Mouse (Mus musculus): ENCODE results near the gene Cd207. TPM values are rescaled to one million over a fixed set of nuclear protein-coding genes. Genes with fewer than 3 reads are reported as not detected.

The Cd207 gene
- total RNA-seq, 2 experiments from 2014 or later, result not detected

Other genes with a start within 250 kb of the Cd207 start
- 10 to 100 TPM; 86.4 to 87.3 TPM for gene Tet3, start 218.8 kb downstream of the Cd207 start, total RNA-seq (2021)
- 10 to 100 TPM; 23.3 to 25.3 TPM for gene Dguok, start 170.9 kb downstream of the Cd207 start, total RNA-seq (2021)
- gene Actg2, start 141.6 kb downstream of the Cd207 start, total RNA-seq (2021), result not detected
- gene Stambp, start 105.1 kb downstream of the Cd207 start, total RNA-seq (2021), result 10 to 100 TPM; 31.1 to 31.6 TPM
- not detected for gene Clec4f, start 21.7 kb downstream of the Cd207 start, total RNA-seq (2021)
- gene Vax2, start 33.4 kb upstream of the Cd207 start, total RNA-seq (2021), result not detected
- gene Atp6v1b1, start 65.1 kb upstream of the Cd207 start, total RNA-seq (2021), result not detected
- not detected for gene Ankrd53, start 84.8 kb upstream of the Cd207 start, total RNA-seq (2021)
- 10 to 100 TPM; 46.4 to 53.6 TPM for gene Tex261, start 98.0 kb upstream of the Cd207 start, total RNA-seq (2021)
- 10 to 100 TPM; 47.0 to 48.3 TPM for gene Nagk, start 117.1 kb upstream of the Cd207 start, total RNA-seq (2021)
- 10 to 100 TPM; 50.2 to 54.1 TPM for gene Paip2b, start 153.9 kb upstream of the Cd207 start, total RNA-seq (2021)
- 100 to 1,000 TPM; 127 to 141 TPM for gene Zfp638, start 189.3 kb upstream of the Cd207 start, total RNA-seq (2021)

Measured in left cerebral cortex, postnatal 25 days (tissue).